Mouse (Mus musculus): ENCODE results near the gene Myl7.

GRCm38 (mm10) chr11:5878661-5879060 is 19.9 kb downstream of the Myl7 start:
- TF ChIP-seq CTCF (IDR thresholded peaks at IDR 0.05; ENCODE audit: low read depth, low read length) (no peak), POLR2A (IDR thresholded peaks at IDR 0.05; ENCODE audit: extremely low read depth, insufficient read depth, low read length) (no peak)
